Mouse (Mus musculus) MEL (cell line): ENCODE results near the gene Phospho1.

Experiments used
- CTCF ChIP-seq, 3 experiments: IDR thresholded peaks in 2 of 3; conservative IDR thresholded peaks in 1 of 3; 2 replicates each; pipeline ENCODE4 v1.5.1; 2011 to 2012; ENCODE audit warnings: low read length in 3 of 3, low read depth in 2 of 3, mild to moderate bottlenecking in 2 of 3, improper control_type of control experiment in 1 of 3, inconsistent platforms in 1 of 3, mixed read lengths in 1 of 3, moderate library complexity in 1 of 3; ENCODE audit not compliant: control insufficient read depth in 1 of 3, insufficient read depth in 1 of 3, poor library complexity in 1 of 3, severe bottlenecking in 1 of 3
- EP300 ChIP-seq, 2 experiments: IDR thresholded peaks; 2 replicates each; pipeline ENCODE4 v1.6.1; 2011; ENCODE audit warnings: improper control_type of control experiment in 2 of 2, low read length in 2 of 2, low read depth in 1 of 2, mild to moderate bottlenecking in 1 of 2
- GABPA ChIP-seq: IDR thresholded peaks from 2 replicates; pipeline ENCODE4 v1.6.1; 2012; ENCODE audit warnings: low read depth, mild to moderate bottlenecking, inconsistent platforms, low read length, improper control_type of control experiment, moderate library complexity
- JUND ChIP-seq: IDR thresholded peaks from 2 replicates; pipeline ENCODE4 v1.6.1; 2011; ENCODE audit warnings: low read depth, mild to moderate bottlenecking, improper control_type of control experiment, low read length
- KAT2A ChIP-seq: conservative IDR thresholded peaks from 2 replicates; pipeline ENCODE4 v1.6.1; 2012; ENCODE audit warnings: low read depth, low read length, improper control_type of control experiment, inconsistent platforms
- MAX ChIP-seq: IDR thresholded peaks from 2 replicates; pipeline ENCODE4 v1.6.1; 2011; ENCODE audit warnings: low read length, improper control_type of control experiment
- MEF2A ChIP-seq: IDR thresholded peaks from 2 replicates; pipeline ENCODE4 v1.6.1; 2014; ENCODE audit warnings: low read depth, mild to moderate bottlenecking, inconsistent platforms, low read length, improper control_type of control experiment; ENCODE audit not compliant: poor library complexity, insufficient replicate concordance, severe bottlenecking; ENCODE audit errors: extremely low read depth
- POLR2A ChIP-seq, 2 experiments: IDR thresholded peaks; 2 replicates each; pipeline ENCODE4 v1.6.1; 2011 to 2012; ENCODE audit warnings: low read length in 2 of 2, mild to moderate bottlenecking in 2 of 2, control low read depth in 1 of 2, improper control_type of control experiment in 1 of 2, low read depth in 1 of 2, moderate library complexity in 1 of 2; ENCODE audit not compliant: control insufficient read depth in 1 of 2, insufficient read depth in 1 of 2, poor library complexity in 1 of 2
- TAL1 ChIP-seq: IDR thresholded peaks from 2 replicates; pipeline ENCODE4 v1.6.1; 2012; ENCODE audit warnings: mild to moderate bottlenecking, inconsistent platforms, low read length, moderate library complexity, mixed read lengths
- ZC3H11A ChIP-seq: IDR thresholded peaks from 2 replicates; pipeline ENCODE4 v1.6.1; 2012; ENCODE audit warnings: low read depth, mild to moderate bottlenecking, inconsistent platforms, low read length, improper control_type of control experiment
- ZNF384 ChIP-seq: IDR thresholded peaks from 2 replicates; pipeline ENCODE4 v1.6.1; 2012; ENCODE audit warnings: low read depth, mild to moderate bottlenecking, inconsistent platforms, low read length, improper control_type of control experiment

- TF ChIP-seq JUND (no peak), EP300 (IDR thresholded peaks at IDR 0.05; ENCODE audit: low read depth in 1 of 2, low read length in 2 of 2) (0 out of 4 replicates have a peak, but pooled peaks of 1 of the 2 experiments have one; percentile 15), TAL1 (no peak), CTCF (IDR thresholded peaks at IDR 0.05 in 2 of 3, conservative IDR thresholded peaks at IDR 0.05 in 1 of 3; ENCODE audit: control insufficient read depth in 1 of 3, insufficient read depth in 1 of 3, low read depth in 2 of 3, low read length in 3 of 3, poor library complexity in 1 of 3, severe bottlenecking in 1 of 3) (no peak), MEF2A (no peak), POLR2A (IDR thresholded peaks at IDR 0.05; ENCODE audit: control insufficient read depth in 1 of 2, insufficient read depth in 1 of 2, low read depth in 1 of 2, low read length in 2 of 2, poor library complexity in 1 of 2) (no peak), KAT2A (no peak), MAX (no peak), GABPA (no peak), ZNF384 (no peak), ZC3H11A (no peak)
Observed at GRCm38 (mm10) chr11:95838598-95838997, 14.3 kb downstream of the Phospho1 start.
